Mouse (Mus musculus) MEL (cell line): ENCODE data around the gene Spag5. TPM values are rescaled to one million over a fixed set of nuclear protein-coding genes. Genes with fewer than 3 reads are reported as not detected.

Source experiments
- DNase-seq: peaks from one replicate; pipeline ENCODE4 v3.0.0; 2011; ENCODE audit warnings: low read depth, low spot score
- H3K27ac ChIP-seq: 2 replicates; pipeline ENCODE4 v1.5.1; 2012; ENCODE audit warnings: low read depth, mild to moderate bottlenecking, control low read depth, low read length, moderate library complexity; ENCODE audit not compliant: control insufficient read depth
- H3K27me3 ChIP-seq, 2 experiments: fragments of 150-350 bp in 1 of 2; sonication (generic) in 1 of 2; 2 replicates each; pipeline ENCODE4 v1.6.1; 2012; ENCODE audit warnings: low read length in 2 of 2, mild to moderate bottlenecking in 2 of 2, improper control_type of control experiment in 1 of 2, moderate library complexity in 1 of 2; ENCODE audit not compliant: insufficient read depth in 2 of 2, control insufficient read depth in 1 of 2
- H3K36me3 ChIP-seq, 2 experiments: 2 replicates each; pipeline ENCODE4 v1.6.1; 2012 to 2014; ENCODE audit warnings: low read length in 2 of 2, improper control_type of control experiment in 1 of 2, inconsistent platforms in 1 of 2, mild to moderate bottlenecking in 1 of 2; ENCODE audit not compliant: insufficient read depth in 2 of 2, control insufficient read depth in 1 of 2
- H3K4me1 ChIP-seq, 2 experiments: fragments of 150-350 bp in 1 of 2; sonication (generic) in 1 of 2; 2 replicates each; pipeline ENCODE4 v1.6.1; 2012; ENCODE audit warnings: low read length in 2 of 2, improper control_type of control experiment in 1 of 2, mild to moderate bottlenecking in 1 of 2; ENCODE audit not compliant: insufficient read depth in 2 of 2, control insufficient read depth in 1 of 2
- H3K4me3 ChIP-seq, 2 experiments: fragments of 150-350 bp in 1 of 2; sonication (generic) in 1 of 2; 2 replicates each; pipeline ENCODE4 v1.5.1; 2012; ENCODE audit warnings: low read depth in 2 of 2, low read length in 2 of 2, mild to moderate bottlenecking in 2 of 2, moderate library complexity in 2 of 2, control low read depth in 1 of 2, improper control_type of control experiment in 1 of 2; ENCODE audit not compliant: control insufficient read depth in 1 of 2, insufficient read depth in 1 of 2
- H3K79me2 ChIP-seq: 2 replicates; pipeline ENCODE4 v1.6.1; 2012; ENCODE audit warnings: mild to moderate bottlenecking, low read length, moderate library complexity; ENCODE audit not compliant: control insufficient read depth, poor library complexity, insufficient read depth
- H3K9ac ChIP-seq: 2 replicates; pipeline ENCODE4 v1.6.1; 2012; ENCODE audit warnings: low read depth, mild to moderate bottlenecking, control low read depth, low read length, moderate library complexity; ENCODE audit not compliant: control insufficient read depth, poor library complexity, severe bottlenecking
- H3K9me3 ChIP-seq: fragments of 150-350 bp; sonication (generic); replicated peaks from 2 replicates; pipeline ENCODE4 v1.6.1; 2012; ENCODE audit warnings: mild to moderate bottlenecking, low read length, improper control_type of control experiment, moderate library complexity; ENCODE audit not compliant: insufficient read depth
- CHD1 ChIP-seq: IDR thresholded peaks from 2 replicates; pipeline ENCODE4 v1.6.1; 2012; ENCODE audit warnings: low read depth, mild to moderate bottlenecking, inconsistent platforms, low read length, improper control_type of control experiment
- CHD2 ChIP-seq: IDR thresholded peaks from 2 replicates; pipeline ENCODE4 v1.6.1; 2011; ENCODE audit warnings: low read length, improper control_type of control experiment
- CTCF ChIP-seq, 3 experiments: IDR thresholded peaks in 2 of 3; conservative IDR thresholded peaks in 1 of 3; 2 replicates each; pipeline ENCODE4 v1.5.1; 2011 to 2012; ENCODE audit warnings: low read length in 3 of 3, low read depth in 2 of 3, mild to moderate bottlenecking in 2 of 3, improper control_type of control experiment in 1 of 3, inconsistent platforms in 1 of 3, mixed read lengths in 1 of 3, moderate library complexity in 1 of 3; ENCODE audit not compliant: control insufficient read depth in 1 of 3, insufficient read depth in 1 of 3, poor library complexity in 1 of 3, severe bottlenecking in 1 of 3
- E2F4 ChIP-seq: IDR thresholded peaks from 2 replicates; pipeline ENCODE4 v1.6.1; 2011; ENCODE audit warnings: low read depth, low read length, improper control_type of control experiment, borderline replicate concordance
- ELF1 ChIP-seq: IDR thresholded peaks from 2 replicates; pipeline ENCODE4 v1.6.1; 2014; ENCODE audit warnings: low read depth, mild to moderate bottlenecking, inconsistent platforms, low read length, improper control_type of control experiment, moderate library complexity
- ETS1 ChIP-seq: IDR thresholded peaks from 2 replicates; pipeline ENCODE4 v1.6.1; 2012; ENCODE audit warnings: low read depth, mild to moderate bottlenecking, inconsistent platforms, low read length, improper control_type of control experiment, moderate library complexity
- MEF2A ChIP-seq: IDR thresholded peaks from 2 replicates; pipeline ENCODE4 v1.6.1; 2014; ENCODE audit warnings: low read depth, mild to moderate bottlenecking, inconsistent platforms, low read length, improper control_type of control experiment; ENCODE audit not compliant: poor library complexity, insufficient replicate concordance, severe bottlenecking; ENCODE audit errors: extremely low read depth
- MXI1 ChIP-seq: IDR thresholded peaks from 2 replicates; pipeline ENCODE4 v1.6.1; 2011; ENCODE audit warnings: mild to moderate bottlenecking, low read depth, low read length, improper control_type of control experiment
- MYB ChIP-seq: IDR thresholded peaks from 2 replicates; pipeline ENCODE4 v1.6.1; 2011; ENCODE audit warnings: mild to moderate bottlenecking, low read depth, low read length, improper control_type of control experiment
- NELFE ChIP-seq: IDR thresholded peaks from 2 replicates; pipeline ENCODE4 v1.6.1; 2011; ENCODE audit warnings: low read depth, low read length, improper control_type of control experiment
- POLR2A ChIP-seq, 2 experiments: IDR thresholded peaks; 2 replicates each; pipeline ENCODE4 v1.6.1; 2011 to 2012; ENCODE audit warnings: low read length in 2 of 2, mild to moderate bottlenecking in 2 of 2, control low read depth in 1 of 2, improper control_type of control experiment in 1 of 2, low read depth in 1 of 2, moderate library complexity in 1 of 2; ENCODE audit not compliant: control insufficient read depth in 1 of 2, insufficient read depth in 1 of 2, poor library complexity in 1 of 2
- POLR2AphosphoS2 ChIP-seq: IDR thresholded peaks from 2 replicates; pipeline ENCODE4 v1.6.1; 2011; ENCODE audit warnings: low read length, improper control_type of control experiment
- POLR2AphosphoS5 ChIP-seq: IDR thresholded peaks from 2 replicates; pipeline ENCODE4 v1.6.1; 2012; ENCODE audit warnings: low read depth, borderline replicate concordance, mild to moderate bottlenecking, inconsistent platforms, low read length, moderate library complexity, mixed read lengths
- RAD21 ChIP-seq: IDR thresholded peaks from 2 replicates; pipeline ENCODE4 v1.6.1; 2011; ENCODE audit warnings: mild to moderate bottlenecking, low read depth, low read length, improper control_type of control experiment
- RCOR1 ChIP-seq: IDR thresholded peaks from 2 replicates; pipeline ENCODE4 v1.6.1; 2012; ENCODE audit warnings: low read depth, mild to moderate bottlenecking, inconsistent platforms, low read length, improper control_type of control experiment
- SIN3A ChIP-seq: IDR thresholded peaks from 2 replicates; pipeline ENCODE4 v1.6.1; 2012; ENCODE audit warnings: low read length, improper control_type of control experiment, inconsistent platforms
- SMC3 ChIP-seq: IDR thresholded peaks from 2 replicates; pipeline ENCODE4 v1.6.1; 2011; ENCODE audit warnings: low read depth, low read length, improper control_type of control experiment
- UBTF ChIP-seq: IDR thresholded peaks from 2 replicates; pipeline ENCODE4 v1.6.1; 2012; ENCODE audit warnings: low read depth, mild to moderate bottlenecking, inconsistent platforms, low read length, improper control_type of control experiment, moderate library complexity, borderline replicate concordance; ENCODE audit not compliant: insufficient read depth
- USF2 ChIP-seq, 2 experiments: IDR thresholded peaks; 2 replicates each; pipeline ENCODE4 v1.6.1; 2011 to 2012; ENCODE audit warnings: improper control_type of control experiment in 2 of 2, low read length in 2 of 2, borderline replicate concordance in 1 of 2, inconsistent platforms in 1 of 2, low read depth in 1 of 2, mild to moderate bottlenecking in 1 of 2; ENCODE audit not compliant: insufficient read depth in 1 of 2
- ZC3H11A ChIP-seq: IDR thresholded peaks from 2 replicates; pipeline ENCODE4 v1.6.1; 2012; ENCODE audit warnings: low read depth, mild to moderate bottlenecking, inconsistent platforms, low read length, improper control_type of control experiment
- ZKSCAN1 ChIP-seq: IDR thresholded peaks from 2 replicates; pipeline ENCODE4 v1.6.1; 2012; ENCODE audit warnings: low read depth, mild to moderate bottlenecking, inconsistent platforms, low read length, improper control_type of control experiment, moderate library complexity
- ZNF384 ChIP-seq: IDR thresholded peaks from 2 replicates; pipeline ENCODE4 v1.6.1; 2012; ENCODE audit warnings: low read depth, mild to moderate bottlenecking, inconsistent platforms, low read length, improper control_type of control experiment
- polyA plus RNA-seq, 2 experiments: library from polyadenylated mRNA; stranded (reverse) in 1 of 2; unstranded in 1 of 2; fragments of >175 nt in 1 of 2; fragments of >200 nt in 1 of 2; gene quantifications; 2 replicates each; pipeline versions ENCODE4 v1.2.1 to v1.2.4; 2012; ENCODE audit warnings: low replicate concordance in 2 of 2, low read depth in 1 of 2; ENCODE audit not compliant: insufficient read length in 2 of 2, insufficient read depth in 1 of 2, missing spikeins in 1 of 2
- total RNA-seq: library from RNA; depleted of rRNA; stranded (reverse); fragments of 300-350 nt; gene quantifications from 2 replicates; pipeline ENCODE4 v1.2.3, GENCODE M21; 2012

The Spag5 gene
- total and polyA plus RNA-seq, 3 experiments: 40.1 to 274 (median 77.5) TPM

- TF ChIP-seq MYB: no peak
- TF ChIP-seq CTCF (IDR thresholded peaks at IDR 0.05 in 2 of 3, conservative IDR thresholded peaks at IDR 0.05 in 1 of 3; ENCODE audit: control insufficient read depth in 1 of 3, insufficient read depth in 1 of 3, low read depth in 2 of 3, low read length in 3 of 3, poor library complexity in 1 of 3, severe bottlenecking in 1 of 3): no peak
- TF ChIP-seq UBTF: no peak
- TF ChIP-seq ETS1: no peak
- no peak for TF ChIP-seq USF2 (IDR thresholded peaks at IDR 0.05; ENCODE audit: borderline replicate concordance in 1 of 2, insufficient read depth in 1 of 2, low read depth in 1 of 2, low read length in 2 of 2)
- no peak for TF ChIP-seq MXI1
- TF ChIP-seq ZKSCAN1: no peak
- TF ChIP-seq ZC3H11A: no peak
- no peak for TF ChIP-seq RAD21
- no peak for TF ChIP-seq POLR2AphosphoS2
- TF ChIP-seq CHD1: no peak
- no peak for TF ChIP-seq POLR2AphosphoS5
- no peaks in the 10 kb centered on the region for H3K79me2 ChIP-seq
- H3K27me3 ChIP-seq: no peaks in the 10 kb centered on the region
These were observed 17.1 kb downstream of the Spag5 start for GRCm38 (mm10) chr11:78318411-78318810.

DNA sequence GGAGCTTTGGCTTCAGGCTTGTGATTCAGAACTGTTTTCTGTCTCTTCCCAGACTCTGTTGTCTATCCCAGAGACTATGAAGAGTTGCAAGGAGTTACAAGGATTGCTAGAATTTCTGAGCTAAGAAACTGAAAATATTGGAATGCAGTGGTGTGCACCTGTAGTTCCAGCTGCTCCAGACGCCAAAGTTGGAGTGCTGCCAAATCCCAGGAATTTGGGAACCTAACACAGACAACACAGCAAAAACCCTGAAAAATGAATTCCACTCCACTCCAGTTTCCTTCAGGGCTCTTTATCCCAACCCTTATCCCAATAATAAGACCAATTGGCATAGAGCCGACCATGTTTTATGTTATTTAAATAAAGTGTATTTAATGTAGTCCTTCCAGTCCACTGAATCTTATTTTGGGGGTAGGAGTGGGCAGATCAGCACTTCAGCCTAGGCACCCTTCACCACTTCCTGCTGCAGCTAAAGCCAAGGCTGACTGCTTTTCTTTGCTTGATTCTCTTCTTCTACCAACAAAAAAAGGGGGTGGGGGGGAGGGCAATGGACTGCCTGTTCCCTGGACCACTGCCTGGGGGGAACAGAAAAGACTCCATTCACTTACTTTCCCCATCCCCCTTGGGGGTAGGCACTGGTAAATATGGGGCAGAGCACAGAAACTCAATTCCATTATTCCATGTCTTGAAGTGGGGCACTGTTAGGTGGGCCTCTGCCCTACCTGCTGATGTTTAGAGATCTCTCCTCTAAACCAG is 20.9 kb downstream of the Spag5 start:
- Histone ChIP-seq H3K9me3 (no peaks in the 10 kb centered on the region), H3K36me3 (peaks cover 5 to 19% of the 10 kb centered on the region in 2 experiments; a peak in 3 of 4 replicates), H3K27ac (no peak overlapping the region)
- no peak for DNase-seq
- TF ChIP-seq ELF1: no peak
- no peak for TF ChIP-seq ZKSCAN1
- TF ChIP-seq SMC3: no peak
- TF ChIP-seq ZC3H11A: no peak
- TF ChIP-seq USF2 (IDR thresholded peaks at IDR 0.05; ENCODE audit: borderline replicate concordance in 1 of 2, insufficient read depth in 1 of 2, low read depth in 1 of 2, low read length in 2 of 2): no peak
- TF ChIP-seq UBTF: no peak
- no peak for TF ChIP-seq E2F4
- TF ChIP-seq RCOR1: no peak
- no peak for TF ChIP-seq POLR2A (IDR thresholded peaks at IDR 0.05; ENCODE audit: control insufficient read depth in 1 of 2, insufficient read depth in 1 of 2, low read depth in 1 of 2, low read length in 2 of 2, poor library complexity in 1 of 2)
- TF ChIP-seq ZNF384: no peak
- TF ChIP-seq CHD2: no peak
- no peak for TF ChIP-seq MEF2A
- no peak for TF ChIP-seq NELFE
- no peak for TF ChIP-seq CTCF (IDR thresholded peaks at IDR 0.05 in 2 of 3, conservative IDR thresholded peaks at IDR 0.05 in 1 of 3; ENCODE audit: control insufficient read depth in 1 of 3, insufficient read depth in 1 of 3, low read depth in 2 of 3, low read length in 3 of 3, poor library complexity in 1 of 3, severe bottlenecking in 1 of 3)
- TF ChIP-seq CHD1: no peak
- no peak for TF ChIP-seq SIN3A
- TF ChIP-seq, all 39 proteins: peak for 0
- Histone ChIP-seq H3K9ac (no peak overlapping the region), H3K4me3 (no peak overlapping the region), H3K79me2 (no peaks in the 10 kb centered on the region), H3K4me1 (peaks cover 2 to 3% of the 10 kb centered on the region in 2 experiments; a peak in 2 of 4 replicates), H3K27me3 (no peaks in the 10 kb centered on the region)

More at GRCm38 (mm10) chr11:78318411-78318810, 17.1 kb downstream of the Spag5 start:
- Histone ChIP-seq H3K4me1 (peaks cover 2 to 3% of the 10 kb centered on the region in 2 experiments; a peak in 2 of 4 replicates), H3K9ac (no peak overlapping the region), H3K9me3 (no peaks in the 10 kb centered on the region), H3K4me3 (no peak overlapping the region), H3K27ac (no peak overlapping the region), H3K36me3 (peaks cover 5 to 51% of the 10 kb centered on the region in 2 experiments; a peak in 3 of 4 replicates)
- DNase-seq: no peak
